Mouse (Mus musculus): ENCODE results near the gene Ovch2.
A peak's percentile ranks its signal among the peaks of the same experiment; 100 is the strongest.
"Not testable (repeated sequence)": the region's sequence is repeated elsewhere in the genome, so short reads cannot be mapped to it uniquely, and the experiment has no call there.

Gene Ovch2

DNA sequence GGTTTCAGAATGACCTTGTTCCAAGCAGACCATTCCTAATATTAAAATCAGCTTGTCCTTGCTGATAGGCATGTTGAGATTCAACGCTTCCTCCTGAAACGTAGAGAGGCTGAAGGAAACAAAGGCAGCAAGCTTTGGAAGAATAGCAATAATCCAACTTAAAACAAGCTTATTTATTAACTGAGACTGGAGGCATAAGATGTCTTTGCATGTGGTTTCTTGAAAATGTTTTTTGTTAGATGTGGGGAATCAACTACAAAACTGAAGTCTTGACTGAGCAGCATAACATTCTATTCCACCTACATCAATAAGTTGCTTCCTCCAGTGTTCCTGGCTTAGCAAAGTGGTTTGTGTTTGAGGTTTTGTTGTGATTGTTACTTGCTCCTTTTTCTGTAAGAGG, at the start of gene Ovch2:
Gene Ovch2, minus strand, starts transcription at position 101 of the 400 bp plus-strand sequence.
- DNase-seq, result no peak

DNA sequence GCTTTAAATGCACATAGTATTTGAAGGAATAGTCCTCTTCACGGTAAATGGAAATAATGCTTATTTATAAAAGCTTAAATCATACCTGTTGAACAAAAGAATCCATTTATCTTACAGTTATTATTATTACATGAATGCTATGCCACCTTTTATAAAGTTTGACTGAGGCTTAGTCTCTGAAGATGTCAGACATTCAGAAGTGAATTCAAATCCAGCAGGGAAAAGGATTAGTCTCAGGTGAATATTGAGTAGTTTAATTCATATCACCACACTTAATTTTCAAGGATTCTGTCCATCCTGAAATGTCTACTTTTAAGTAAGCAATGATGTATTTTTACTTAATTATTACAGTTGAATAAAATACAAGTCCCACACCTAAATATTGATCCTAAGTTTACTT, 46.4 kb upstream of the Ovch2 start, which contains the start of gene Olfr470:
Gene Olfr470, minus strand, starts transcription at position 101 of the 400 bp plus-strand sequence.
- not testable (repeated sequence) for DNase-seq

DNA sequence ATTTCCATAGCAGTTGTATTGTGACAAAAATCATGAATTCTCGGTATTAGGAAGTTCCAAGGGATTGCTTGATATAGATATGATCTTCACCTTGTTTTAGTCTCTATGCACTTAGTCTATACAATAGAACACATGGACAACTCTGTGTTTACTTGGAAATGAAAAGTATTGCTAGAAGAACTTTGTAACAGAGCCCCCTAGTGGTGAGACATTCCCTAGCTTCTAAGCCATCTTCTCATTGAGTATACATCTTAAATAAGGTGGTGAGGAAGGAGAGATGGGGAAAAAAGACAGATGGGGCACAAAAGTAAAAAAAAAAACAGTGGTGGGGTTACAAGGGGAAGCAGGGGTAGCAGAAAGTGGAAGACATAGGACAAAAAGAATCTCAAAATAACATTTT, 40.7 kb upstream of the Ovch2 start:
- no peak for DNase-seq

DNA sequence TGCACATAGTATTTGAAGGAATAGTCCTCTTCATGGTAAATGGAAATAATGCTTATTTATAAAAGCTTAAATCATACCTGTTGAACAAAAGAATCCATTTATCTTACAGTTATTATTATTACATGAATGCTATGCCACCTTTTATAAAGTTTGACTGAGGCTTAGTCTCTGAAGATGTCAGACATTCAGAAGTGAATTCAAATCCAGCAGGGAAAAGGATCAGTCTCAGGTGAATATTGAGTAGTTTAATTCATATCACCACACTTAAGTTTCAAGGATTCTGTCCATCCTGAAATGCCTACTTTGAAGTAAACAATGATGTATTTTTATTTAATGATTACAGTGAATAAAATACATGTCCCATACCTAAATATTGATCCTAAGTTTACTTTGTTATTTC, 24.4 kb upstream of the Ovch2 start, which contains the start of gene Olfr469:
Gene Olfr469, minus strand, starts transcription at position 101 of the 400 bp plus-strand sequence.
- not testable (repeated sequence) for DNase-seq

DNA sequence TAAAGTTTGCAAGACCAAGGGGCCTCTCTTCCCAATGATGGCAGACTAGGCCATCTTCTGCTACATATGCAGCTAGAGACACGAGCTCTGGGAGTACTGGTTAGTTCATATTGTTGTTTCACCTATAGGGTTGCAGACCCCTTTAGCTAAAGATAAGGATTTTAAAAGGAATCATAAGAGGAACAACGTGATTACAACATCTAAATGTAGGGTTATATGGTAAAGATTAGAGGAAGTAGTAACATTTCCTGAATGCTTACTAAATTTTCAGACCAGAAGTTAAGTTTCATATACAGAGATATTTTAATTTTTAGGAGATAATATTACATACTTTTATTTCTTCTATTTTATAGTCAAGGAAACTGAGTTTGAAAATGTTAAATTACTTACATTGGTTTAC, 22.9 kb upstream of the Ovch2 start:
- DNase-seq, result not testable (repeated sequence)

DNA sequence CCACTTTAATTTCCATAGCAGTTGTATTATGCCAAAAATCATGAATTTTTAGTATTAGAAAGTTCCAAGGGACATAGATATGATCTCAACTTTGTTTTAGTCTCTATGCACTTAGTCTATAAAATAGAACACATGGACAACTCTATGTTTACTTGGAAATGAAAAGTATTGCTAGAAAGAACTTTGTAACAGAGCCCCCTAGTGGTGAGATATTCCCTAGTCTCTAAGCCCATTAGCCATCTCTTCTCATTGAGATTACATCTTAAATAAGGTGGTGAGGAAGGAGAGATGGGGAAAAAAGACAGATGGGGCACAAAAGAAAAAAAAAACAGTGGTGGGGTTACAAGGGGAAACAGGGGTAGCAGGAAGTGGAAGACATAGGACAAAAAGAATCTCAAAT, 18.4 kb upstream of the Ovch2 start:
- DNase-seq, result no peak

DNA sequence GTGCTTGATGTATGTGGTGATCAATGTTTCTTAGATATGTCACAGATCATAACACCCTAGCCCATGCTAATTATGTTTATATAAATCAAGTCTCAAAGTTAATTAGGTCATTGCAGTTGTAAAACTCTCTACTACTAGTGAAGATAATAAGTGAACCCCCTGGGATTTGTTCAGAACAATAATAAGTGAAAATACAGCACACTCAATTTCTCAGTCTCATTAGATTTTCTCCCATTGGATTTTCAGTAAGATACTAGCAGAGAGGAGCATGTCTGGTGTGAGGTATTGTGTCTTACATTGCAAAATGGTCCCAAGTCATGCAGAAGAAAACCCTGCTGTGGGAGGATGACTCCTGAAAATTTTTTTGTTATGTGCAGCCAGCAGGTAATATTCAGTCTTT, 11.0 kb upstream of the Ovch2 start, which contains the start of gene Olfr467:
Gene Olfr467, plus strand, starts transcription at position 301 of the 400 bp plus-strand sequence.
- DNase-seq, result no peak

DNA sequence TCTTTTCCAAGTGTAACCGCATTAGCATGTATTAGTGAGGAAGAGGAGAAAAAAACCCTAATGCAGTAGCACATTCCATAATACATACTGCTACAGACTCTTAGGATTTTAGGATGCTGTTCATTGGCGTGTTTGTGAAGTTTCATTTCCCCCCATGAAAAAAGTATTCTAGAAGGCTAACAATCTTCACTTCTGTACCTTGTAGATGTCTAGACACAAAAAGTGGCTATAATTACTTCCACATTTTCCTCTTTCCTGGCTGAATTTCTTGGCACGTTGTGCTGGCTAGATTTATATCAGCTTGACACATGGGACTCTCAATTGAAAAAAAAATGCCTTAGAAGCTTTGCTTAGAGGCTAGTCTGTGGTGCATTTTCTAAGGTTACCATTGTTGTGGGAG, 1.1 kb upstream of the Ovch2 start:
- DNase-seq, result no peak

DNA sequence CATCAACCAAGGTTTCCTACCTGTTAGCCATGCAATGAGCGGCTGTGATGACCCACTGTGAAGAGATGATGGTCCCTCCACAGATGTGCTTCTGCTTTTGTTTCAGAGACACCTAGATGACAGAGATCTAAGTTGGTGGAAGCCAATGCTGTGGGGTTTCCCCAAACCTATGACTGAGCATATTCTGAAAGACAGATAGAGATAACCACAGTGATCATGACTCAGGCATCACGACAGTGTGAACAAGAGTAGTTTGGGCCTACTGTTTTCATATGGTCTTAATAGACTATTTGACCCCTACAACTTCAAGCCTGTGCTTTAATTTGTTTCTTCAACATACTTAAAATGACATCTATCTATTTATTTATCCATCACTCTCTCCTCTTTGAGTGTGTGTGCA, 4.5 kb downstream of the Ovch2 start:
- no peak for DNase-seq

DNA sequence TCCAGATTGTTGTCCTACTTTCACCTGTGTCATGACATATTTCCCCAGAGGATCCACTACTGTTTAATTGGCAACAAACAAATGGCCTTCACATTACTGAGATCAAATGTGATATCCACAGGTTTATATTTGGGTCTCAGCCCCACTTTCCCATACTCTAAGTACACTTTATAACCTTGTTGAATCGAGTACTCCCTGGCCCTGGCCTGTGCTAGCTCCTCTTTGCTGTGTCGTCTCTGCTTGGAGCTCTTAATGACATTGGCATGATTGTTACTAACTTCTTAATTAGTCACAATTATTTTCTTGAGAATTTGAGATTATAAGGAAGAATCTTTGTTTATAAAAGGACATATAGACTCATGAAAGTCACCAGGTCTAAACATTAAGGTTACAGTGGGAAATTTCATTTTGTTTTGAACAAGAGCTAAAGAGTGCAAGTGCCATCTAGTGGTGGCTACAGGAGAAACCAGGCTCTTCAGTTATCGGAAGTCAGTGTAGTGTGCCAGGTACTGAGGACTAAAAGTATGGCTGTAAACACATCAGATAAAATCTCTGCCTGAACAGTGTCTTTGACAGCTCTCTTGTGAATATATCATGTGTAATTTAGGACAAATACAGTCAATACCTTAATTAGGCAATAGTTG, 12.9 kb downstream of the Ovch2 start:
- peak in 1 of 2 experiments; percentile 2 for DNase-seq

DNA sequence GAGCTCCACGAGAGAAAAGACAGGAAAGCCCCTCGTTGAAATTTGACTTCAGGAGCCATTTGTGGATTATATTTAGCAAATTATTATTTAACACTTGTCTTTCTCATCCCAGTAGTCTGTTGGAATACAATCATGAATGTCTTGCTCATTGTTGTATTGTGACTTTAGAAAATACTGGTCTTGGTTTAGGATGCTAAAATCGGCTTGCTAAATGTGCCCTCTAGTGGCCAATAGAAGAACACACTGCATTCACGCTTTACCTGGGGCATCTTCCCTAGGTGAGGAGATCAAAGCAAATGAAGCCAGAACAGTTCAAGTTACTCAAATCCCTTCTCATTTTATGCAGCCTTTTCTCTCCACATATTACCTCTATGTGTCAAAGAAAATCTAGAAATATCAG, 21.4 kb downstream of the Ovch2 start:
- peak in 1 of 2 experiments; percentile 9 for DNase-seq

DNA sequence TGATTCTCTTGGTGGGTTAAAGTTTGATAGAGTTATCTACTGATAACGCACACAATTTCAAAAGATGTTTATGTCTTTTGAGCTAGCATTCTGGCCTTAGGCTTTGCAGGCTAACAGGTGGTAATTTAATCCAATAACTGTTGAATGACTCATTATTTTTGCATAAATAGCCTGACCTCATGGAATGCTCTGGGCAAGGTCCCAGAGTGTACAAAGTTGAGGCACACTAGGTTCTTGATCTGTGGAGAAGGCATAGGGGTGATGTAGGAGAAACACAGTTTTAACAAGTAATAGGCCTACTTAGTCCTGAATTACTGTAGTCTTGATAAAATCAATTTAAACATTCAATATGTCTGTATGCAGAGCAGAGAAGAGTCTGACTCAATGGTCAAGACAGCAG, 22.8 kb downstream of the Ovch2 start:
- no peak for DNase-seq

DNA sequence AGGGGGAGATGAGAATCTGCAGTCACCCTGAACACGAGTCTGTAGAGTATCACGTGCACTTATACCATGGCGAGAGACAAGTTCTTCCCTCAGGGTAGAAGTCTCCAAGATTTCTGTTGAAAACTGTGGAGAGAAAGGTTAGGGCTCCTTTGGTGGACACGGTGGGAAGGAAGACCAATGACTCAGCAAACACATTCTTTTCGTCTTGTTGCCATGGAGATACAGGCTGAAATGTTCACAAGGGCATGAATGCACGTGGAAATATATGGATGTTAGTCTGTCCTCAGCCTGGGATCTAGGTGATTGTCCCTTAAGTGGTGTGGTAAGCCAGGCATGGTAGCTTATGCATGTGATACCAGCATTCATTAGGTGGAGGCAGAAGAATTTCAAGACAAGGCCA, 30.2 kb downstream of the Ovch2 start:
- no peak for DNase-seq

DNA sequence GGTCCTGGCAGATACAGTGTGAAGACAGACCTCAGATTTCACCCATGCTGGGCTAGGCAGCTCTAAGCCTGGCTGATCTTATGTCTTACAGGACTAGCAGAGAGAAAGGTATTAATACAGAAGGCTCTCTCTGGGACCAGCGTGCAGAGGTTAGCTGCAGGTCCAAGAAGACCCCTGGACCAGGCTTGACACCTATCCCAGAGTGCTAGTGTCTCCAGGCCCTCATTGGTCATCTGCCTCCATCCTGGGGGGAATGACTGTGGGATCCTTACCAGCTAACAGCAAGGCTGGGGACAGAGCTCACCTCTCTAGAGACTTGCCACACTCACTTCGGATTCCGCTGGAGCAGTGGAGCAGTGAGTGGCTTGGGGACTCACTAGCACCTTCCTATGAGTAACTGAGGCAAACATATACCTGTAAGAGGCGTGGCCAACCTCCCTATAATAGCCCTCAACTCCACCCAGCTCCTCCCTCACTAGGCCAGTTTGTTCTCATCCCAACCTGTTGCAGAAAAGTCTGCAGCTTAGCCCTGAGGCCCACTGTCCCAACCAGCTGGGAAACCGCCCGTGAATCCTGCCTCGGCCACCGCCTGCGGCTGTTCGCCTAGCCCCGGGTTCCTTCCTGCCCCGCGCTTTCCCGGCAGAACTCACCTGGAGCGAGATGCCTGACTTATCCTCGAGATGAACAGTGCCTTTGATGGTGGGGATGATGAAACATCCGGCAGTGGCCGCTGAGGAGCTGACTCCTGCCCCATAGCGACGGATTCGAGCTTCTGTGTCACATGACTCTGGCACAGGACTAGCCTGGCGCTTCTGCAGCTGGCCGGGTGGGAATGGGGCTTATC, 43.5 kb downstream of the Ovch2 start, which contains the start of gene Cyb5r2:
Gene Cyb5r2, minus strand, starts transcription at position 725 of the 844 bp plus-strand sequence.
- no peak for DNase-seq

DNA sequence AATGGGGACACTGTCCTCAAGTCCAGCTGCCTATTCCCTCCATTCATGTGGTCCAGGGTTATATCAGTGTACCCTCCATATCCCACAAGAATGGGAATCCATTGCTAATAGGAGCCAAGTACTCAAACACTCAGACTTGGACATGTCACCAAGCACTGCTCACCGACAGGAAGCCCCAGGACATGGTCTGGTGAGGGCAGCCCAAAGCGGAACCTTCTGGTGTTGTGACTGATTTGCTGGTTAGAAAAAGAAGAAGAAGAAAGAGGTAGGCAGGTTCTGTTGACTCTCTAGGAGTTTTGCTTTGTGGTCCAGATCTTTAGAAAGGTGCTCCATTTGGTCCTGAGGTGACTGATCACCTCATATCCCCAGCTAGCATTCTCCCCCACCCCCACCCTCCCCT, 44.3 kb downstream of the Ovch2 start:
- DNase-seq, result no peak

DNA sequence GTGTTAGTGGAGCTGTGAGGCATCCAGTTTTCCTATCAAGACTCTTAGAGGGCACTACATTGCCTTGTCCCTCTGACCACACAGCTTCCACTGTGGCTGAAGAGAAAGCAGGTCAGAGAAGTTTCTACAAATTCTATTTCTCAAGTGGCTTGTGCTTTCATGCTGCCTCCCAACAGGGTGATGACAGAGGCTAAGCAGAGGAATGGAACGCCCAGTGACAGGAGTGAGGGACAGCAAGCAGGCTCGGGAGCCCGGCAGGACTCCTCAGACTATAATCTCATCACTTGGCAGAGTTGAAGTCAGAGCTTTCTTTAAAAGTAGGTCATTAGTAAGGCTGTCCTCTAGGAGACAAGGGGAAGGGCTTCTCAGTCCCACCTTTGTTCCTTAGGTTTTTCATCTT, 45.1 kb downstream of the Ovch2 start:
- DNase-seq, result no peak

DNA sequence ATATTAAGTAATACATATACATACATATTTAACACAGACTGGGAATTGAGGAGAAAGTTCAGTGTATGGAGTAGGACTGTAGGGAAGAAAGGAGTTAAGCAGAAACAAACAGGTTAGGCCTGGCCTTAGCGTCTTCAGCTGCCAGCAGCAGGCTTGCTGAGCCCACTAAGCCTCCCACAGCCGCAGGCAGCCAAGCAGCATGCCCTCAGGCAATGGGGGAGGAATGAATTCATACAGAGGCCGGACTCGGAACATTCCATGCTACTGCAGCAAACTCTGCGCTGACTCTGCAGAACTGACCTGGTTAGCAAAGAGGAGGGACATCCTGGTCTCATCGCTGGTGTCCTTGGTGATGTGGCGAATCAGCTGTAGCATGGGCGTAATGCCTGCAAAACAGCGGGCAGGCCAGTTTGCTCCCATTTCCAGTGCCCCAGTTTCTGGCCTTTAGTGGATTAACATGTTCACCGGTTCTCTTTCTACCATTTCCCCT, 48.9 kb downstream of the Ovch2 start:
- no peak for DNase-seq

DNA sequence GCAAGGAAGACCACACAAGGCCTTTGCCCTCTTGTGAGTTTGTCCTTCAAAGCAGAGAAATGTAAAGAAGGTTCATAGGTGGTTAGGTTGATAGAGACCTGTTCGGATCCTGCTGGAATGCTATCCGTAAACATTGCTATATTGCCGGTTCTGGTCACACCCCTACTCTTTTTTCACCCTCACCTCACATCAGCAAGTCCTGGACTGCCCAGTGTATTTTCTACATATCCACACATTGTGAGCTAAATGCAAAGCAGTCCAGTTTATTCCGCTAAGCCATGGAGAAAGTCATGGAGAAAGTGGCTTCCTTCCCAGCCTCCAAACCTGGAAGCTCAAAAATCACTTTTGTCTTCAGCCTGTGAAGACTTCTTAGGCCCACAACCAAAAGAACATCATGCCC, 51.3 kb downstream of the Ovch2 start:
- DNase-seq, result no peak

DNA sequence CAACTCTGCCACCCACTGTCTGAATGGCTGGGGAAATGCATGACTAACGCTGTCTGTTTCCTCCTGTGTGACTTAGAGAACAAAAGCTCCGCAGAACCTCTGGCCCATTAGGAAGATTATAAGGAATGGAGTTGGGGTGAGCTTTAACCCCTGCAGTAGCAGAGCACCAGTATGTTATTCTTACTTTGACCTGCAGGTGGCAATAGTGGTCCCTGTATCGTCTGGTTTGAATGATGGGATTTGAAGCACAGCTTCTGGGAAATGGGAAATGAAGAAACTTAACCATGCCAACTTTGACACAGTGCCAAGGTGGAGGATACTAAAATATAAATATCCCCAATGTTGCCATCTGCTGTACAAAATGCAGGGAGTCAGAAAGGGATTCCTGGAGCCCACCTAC, 51.7 kb downstream of the Ovch2 start:
- DNase-seq, result peak in 1 of 2 experiments; percentile 17

DNA sequence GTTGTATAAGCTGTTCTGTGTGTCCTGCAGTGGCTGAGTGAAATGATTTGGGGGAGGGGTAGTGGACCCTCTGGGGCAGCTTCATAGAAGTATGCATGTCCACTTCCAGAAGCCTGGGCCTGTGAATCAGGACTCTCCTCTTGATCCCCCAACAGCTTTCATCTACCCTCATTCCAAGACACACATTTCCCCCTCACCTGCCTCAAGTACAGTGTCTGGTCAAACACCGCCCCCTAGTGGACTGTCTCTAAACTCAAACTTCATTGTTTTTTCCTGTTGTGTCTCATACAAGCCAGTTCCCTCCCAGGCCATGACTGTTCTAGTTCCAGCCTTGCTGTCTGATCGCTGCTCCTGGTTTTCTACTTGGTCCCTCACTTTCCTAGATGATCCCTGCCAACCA, 53.1 kb downstream of the Ovch2 start:
- peak; percentile 48 to 51 for DNase-seq

DNA sequence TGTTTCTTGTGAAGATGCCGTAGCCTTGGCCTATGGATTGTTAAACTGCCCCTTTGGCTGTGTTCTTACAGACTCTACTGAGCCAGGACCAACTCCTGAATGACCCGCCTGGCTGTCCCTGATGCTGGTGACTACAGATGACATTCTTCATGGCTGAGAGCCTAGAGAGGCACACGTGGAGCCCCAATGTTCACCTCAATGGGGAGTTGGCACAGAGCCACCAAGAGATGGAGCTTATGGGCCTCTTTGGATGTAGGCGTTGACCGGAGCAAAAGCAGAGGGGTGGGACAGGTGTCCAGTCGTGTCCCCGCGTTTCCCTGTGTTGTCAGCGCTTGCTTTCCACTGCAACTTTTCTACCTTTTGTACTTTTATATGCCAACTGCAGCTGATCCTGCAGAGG, 53.5 kb downstream of the Ovch2 start:
- DNase-seq, result peak in 1 of 2 experiments; percentile 7

DNA sequence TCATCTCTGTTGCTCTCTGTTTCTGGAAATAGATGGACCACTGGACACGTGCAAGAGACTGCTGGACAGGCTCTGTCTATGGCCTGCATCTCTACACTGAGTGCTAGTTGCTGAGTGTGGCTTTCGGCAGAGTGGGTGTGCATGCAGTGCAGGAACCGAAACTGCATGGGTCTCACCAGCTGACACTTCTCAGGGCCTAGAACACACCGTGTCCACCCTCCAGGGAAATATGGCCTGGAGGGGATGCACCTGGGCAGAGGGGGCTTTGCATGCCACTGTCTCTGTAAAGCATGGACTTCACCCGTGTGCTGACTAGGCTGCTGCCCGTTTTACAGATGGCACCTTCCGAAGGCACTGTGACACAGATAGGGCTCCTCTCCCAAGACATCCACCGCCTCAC, 55.0 kb downstream of the Ovch2 start:
- DNase-seq, result no peak

DNA sequence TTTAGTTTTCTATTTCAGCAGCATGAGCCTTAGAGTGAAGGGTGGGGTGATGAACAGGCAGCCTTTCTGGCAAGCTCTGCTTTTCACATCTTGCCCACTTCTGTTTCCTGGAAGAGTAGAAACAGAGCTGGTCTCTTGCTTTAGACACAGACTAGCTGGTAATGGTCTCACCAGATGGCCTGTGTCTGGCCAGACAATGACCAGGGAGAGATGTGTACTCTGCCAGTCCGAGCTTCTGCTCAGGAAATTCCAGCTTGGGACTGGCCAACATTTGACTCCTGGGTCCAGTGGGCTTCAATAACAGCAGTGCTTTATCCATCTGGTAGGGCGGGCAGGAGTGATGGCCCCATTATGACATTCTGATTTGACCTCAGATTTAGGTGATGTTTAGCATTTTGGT, 55.9 kb downstream of the Ovch2 start:
- DNase-seq, result no peak

DNA sequence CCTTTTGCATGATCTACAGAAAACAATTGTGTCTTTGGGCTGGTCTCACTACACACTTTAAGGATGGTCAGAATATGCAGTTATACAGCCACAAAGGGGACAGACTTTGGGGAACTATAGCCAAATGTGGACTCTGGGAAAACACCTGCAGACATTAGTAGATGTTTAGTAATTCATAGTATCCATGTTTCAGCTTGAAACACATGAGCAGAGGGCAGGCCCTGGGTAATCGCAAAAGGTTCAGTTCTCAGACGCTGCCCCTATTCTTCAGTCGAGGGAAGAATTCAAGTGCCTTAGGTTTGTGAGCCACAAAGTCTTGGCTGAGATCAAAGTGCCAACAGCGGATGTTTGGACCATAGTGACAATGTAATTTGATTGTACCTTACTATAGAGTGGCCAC, 56.6 kb downstream of the Ovch2 start:
- DNase-seq, result no peak

Measured in cerebellum, postnatal 36 days (tissue).